Mouse (Mus musculus) fibroblast of lung, adult 2 months (primary cell): ENCODE data around the gene Gm14862.
"Not testable (repeated sequence)": the region's sequence is repeated elsewhere in the genome, so short reads cannot be mapped to it uniquely, and the experiment has no call there.

ENCODE experiments used
- DNase-seq: peaks from one replicate; pipeline ENCODE4 v3.0.0-alpha.2; 2011; ENCODE audit warnings: low read depth

The Gm14862 gene

GRCm38 (mm10) chrX:9256766-9257165, at the start of gene Gm14862:
Gm14862 (minus strand) TSS chrX:9256899.
- no peak for DNase-seq

GRCm38 (mm10) chrX:9303455-9303854, 46.8 kb upstream of the Gm14862 start:
- no peak for DNase-seq

- no peak for DNase-seq
Observed at GRCm38 (mm10) chrX:9302791-9303190, 46.1 kb upstream of the Gm14862 start.

DNA sequence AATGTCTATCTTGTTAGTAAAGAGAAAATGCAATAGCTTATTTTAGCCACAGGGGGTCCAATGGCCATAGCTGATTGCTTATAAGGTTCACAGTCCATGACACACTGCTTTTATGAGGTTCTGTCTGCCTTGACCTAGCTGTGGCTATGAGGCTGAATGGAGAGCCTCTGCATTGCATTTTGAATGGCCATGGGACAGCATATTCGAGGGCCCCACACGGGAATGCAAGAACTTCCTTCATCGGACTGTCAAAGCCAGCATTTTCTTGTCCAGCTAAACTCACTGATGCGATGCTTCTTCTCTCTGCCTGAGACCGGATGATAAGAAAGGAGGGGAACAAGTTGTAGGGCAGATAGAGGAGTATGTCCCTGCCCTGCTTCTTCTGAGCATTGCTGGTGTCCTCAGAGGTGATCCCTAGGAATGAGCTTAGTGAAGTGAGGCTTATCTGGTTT, 41.7 kb upstream of the Gm14862 start:
- no peak for DNase-seq

- not testable (repeated sequence) for DNase-seq
Observed at GRCm38 (mm10) chrX:9293140-9293829, 36.6 kb upstream of the Gm14862 start.

DNA sequence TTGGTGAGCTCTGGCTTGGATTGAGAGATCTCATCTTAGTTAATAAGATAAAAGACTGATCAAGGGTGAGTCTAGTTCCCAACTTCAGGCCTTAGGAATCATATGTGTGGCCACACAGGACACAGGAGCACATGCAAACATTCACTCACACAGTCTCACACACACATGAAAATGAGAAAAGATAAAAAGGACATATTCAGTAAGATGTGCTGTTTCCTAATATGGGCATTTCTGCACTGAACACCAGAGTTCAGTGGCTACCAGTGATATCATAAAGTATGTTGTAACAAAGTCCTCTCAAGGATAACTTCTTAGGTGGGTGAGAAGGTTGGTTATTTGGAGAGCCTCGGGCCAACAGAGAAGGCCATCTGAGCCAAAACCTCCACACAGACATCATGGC, 26.8 kb upstream of the Gm14862 start, which contains the start of gene H2al1m:
TSS of gene H2al1m (plus strand) at position 301 of the 400 bp plus-strand sequence.
- not testable (repeated sequence) for DNase-seq

DNA sequence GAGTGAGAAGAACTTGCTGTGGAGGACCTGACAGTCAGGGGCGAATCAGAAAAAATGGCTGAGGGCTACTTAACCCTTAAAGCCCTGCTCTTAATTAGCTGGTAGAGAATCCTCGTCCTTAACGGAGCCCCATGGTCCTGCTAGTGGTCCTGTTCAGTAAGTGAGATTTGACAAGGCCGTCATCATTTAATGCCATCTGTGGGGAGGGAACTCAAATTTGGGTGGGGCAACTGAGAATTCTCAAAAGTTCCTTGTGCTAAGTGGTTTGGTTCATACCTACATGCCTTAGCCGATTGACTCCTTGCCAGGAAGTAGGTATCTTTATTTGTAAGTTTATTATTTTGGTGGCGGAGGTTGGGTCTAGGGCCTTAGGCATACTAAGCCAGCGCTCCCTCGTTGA, 17.6 kb upstream of the Gm14862 start:
- no peak for DNase-seq

- no peak for DNase-seq
Observed at GRCm38 (mm10) chrX:9273377-9274002, 16.8 kb upstream of the Gm14862 start.

- no peak for DNase-seq
Observed at GRCm38 (mm10) chrX:9272460-9273361, 16.0 kb upstream of the Gm14862 start, which contains the start of gene Xk. Xk (plus strand) TSS chrX:9272756.

DNA sequence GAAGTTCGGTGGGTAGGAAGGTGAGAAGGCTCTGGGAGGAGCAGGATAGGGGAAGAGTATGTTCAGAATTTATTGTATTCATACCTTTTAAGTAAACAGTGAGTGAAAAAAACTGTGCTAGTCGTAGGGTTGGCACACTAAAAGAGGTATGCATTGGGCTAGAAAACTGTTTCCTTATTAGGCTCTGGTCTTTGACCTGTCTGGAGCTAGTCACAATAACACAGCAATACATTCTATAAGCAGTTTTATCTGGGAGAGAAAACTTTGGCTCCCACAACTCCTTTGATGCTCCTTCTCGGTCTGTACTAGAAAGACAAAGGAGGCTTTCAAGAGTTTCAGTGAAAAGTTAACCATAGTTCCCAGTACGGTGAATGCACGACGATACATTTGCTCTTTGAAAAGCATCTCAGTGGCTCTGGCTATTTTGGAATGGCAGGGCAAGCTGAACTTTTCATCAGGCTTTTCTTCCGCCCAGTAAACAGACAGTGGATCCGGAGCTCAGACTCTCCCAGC, 15.3 kb upstream of the Gm14862 start:
- DNase-seq = no peak

DNA sequence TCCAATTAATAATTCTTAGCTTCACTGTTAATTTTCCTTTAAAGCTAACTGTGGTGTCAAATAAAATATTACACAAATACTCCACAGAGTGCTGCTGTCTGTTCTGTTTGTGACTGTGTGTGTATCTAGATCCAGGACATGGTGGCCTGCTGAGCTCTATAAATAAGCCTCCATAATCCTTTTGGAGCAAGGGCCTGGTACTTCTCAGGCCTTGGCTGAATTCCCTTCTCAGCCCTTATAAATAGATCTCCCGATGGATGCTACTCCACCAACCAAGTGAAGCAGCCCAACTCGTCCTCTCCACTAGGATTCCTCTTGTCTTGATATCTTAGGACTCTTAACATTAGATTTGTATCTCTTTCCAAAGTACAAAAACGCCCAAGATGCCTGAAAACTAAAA, 14.4 kb upstream of the Gm14862 start:
- DNase-seq = no peak

DNA sequence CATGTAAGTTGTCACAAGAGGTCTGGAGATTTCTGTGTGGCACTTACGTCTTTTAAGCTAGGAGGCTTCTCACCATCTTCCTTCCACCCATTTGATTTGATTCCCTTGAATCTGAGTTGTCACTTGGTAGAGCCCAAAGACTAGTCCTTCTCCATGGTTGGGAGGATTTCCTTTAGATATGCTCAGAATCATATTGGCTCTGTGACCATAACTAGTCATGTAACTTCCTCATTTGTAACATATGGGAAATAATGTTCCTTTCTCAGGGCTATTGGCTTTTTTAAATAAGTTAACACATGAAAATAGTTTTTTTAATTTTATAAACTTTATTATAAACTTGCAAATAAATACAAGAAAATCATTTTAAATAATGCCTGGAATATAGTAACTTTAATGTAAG, 2.6 kb upstream of the Gm14862 start:
- DNase-seq = no peak

DNA sequence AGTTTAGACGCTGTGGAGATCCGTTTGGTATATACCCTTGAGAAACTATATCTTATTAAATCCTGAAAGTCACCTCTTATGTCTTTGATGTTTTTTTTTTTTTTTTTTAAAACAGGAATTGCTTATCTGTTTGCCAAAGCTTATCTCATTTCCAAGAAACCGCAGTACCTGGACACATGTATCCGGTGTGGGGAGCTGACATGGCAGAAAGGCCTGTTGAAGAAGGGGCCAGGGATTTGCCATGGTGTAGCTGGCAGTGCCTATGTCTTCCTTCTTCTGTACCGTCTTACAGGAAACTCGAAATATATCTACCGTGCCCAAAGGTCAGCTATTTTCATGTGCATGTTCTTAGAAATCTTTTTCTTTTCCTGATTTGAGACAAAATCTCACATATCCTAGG, 1.1 kb upstream of the Gm14862 start:
- DNase-seq = no peak

- DNase-seq = no peak
Observed at GRCm38 (mm10) chrX:9254901-9255300, 1.8 kb downstream of the Gm14862 start.

GRCm38 (mm10) chrX:9253990-9254389, 2.7 kb downstream of the Gm14862 start:
- no peak for DNase-seq

DNA sequence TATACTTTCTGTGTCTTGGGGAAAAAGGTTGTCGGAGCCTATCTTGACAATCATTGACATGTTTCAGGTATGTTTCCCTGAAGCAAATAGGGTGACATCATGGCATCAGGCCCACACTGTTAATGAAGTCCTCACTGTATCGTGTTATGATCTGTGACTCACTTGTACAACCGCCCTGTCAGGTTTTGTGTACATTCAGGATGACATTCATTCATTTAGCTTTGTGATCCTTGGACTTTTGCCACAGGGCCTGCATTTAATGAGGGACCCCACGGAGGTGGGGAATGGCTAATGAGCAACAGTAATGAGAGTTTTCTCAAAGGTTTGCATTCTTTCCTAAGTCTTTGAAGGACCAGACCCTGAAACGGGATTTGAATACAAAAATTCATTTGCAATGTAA, 7.8 kb downstream of the Gm14862 start:
- no peak for DNase-seq

DNA sequence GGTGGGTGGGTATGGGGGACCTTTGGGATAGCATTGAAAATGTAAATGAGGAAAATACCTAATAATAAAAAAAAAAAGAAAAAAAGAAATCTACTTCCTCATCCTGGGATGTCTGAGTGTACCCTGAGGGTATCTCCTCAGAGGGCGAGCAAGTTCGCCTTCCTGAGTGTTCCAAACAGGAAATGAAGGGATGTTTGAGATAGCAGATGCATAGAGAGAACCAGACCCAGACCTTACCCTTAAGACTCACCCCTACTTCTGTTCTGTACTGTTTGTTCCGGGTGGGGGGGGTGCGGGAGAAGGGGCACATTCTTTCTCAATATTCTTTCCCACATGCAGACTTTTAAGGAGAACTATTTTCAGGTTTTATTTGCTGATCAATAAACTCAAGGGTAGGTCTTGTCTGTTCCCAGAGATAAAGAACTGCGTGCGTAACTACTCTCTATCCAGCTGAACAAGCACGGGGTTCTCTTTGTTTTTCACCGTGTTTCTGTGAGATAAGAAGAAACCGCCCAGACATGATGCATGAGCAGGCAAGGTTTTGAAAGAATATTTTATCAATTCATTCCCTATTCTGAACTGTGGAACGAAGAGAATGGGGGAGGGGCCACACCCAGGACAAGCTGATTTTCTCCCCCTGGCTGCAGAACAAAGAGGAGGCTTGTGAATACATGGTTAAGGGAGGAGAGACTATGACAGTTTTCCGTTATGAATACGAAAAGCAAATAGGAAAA, 11.9 kb downstream of the Gm14862 start:
- DNase-seq = no peak

DNA sequence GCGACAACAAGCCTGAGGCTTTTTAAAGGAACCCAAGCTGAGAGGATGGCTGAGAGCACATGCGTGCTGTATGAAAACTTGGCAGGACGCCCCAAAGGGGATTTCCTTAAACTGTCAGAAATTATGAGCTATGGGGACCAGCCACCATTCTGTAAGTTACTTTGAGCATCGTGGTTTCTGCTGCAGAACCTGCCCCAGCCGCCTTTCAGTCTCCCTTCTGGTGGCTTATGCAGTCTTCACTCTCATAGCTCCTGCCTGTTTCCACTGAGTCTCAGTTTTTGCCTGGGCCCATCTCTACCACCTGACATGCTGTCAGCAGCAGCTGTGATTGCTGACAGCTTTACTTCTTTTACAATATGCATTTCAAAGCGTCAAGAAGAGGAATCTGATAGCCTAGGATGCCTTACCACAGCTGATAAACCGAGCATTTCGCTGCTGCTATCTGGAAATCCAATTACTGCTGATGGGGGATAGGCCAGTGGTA, 13.3 kb downstream of the Gm14862 start:
- DNase-seq = no peak

DNA sequence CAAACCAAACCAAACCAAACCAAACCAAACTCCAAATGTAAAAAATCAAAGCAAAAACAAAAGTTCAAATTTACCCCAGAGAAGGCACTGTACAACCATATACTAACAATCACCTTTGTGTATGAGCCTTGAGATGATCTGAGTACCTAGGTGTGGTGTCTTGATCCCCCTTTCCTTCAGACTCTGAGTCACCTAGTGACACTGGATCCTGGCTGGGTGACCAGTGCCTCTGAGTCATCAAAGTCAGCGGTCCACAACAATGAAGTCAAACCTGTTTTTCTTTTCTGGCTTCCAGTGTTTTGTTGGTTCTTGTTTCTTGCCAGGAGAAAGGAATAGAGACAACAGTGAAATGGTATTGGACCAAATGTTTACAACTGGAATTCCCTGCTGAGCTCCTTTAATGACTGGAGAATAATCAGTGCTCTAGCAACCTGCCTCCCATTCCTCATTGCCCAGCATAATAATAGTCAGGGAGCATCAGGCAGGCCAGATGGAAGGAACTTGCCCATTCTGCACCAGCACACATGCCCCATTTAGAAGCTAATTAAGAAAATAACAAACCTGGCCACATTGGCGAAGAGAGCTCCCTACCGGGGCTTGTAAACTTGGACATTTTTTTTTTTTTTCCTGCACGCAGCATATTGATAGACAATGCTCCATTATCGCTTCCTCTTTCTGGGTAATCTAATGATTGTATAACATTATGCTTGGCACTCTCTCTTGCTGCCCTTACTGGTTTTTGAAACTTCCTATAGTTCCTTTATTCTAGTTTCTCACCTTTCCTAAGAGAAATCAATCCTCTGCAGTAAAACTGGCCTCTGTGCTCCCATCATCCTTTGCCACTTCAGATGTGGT, 15.7 kb downstream of the Gm14862 start:
- DNase-seq = no peak

DNA sequence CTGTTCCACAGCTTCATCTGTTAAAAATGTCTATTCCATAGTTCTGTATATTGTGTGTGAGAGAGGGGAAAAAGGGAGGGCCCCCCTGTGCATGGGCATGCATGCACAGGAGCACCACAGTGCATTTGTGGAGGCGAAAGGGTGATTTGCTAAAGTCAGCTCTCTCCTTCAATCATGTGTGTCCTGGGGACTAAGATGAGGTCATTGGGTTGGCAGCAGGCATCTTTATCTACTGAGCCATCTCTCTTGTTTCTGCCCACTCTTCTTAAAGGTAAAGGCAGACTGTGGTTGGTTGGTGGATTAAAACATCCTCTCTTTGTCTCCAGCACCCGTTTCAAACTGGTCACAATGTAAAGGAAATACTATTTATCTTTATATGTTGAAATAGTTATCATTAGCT, 29.6 kb downstream of the Gm14862 start:
- DNase-seq = no peak
